Mouse (Mus musculus) hindbrain, embryonic 10.5 days (tissue): ENCODE data around the gene Svep1. TPM values are rescaled to one million over a fixed set of nuclear protein-coding genes. Genes with fewer than 3 reads are reported as not detected.

ENCODE experiments used
- DNase-seq: peaks from one replicate; pipeline ENCODE4 v3.0.0-alpha.2; 2017; ENCODE audit warnings: low spot score
- H3K27ac ChIP-seq: fragments of 300-500 bp; sonication (generic); 2 replicates; pipeline ENCODE4 v1.5.1; 2016; ENCODE audit warnings: mild to moderate bottlenecking, moderate library complexity
- H3K27me3 ChIP-seq: fragments of 300-500 bp; sonication (generic); 2 replicates; pipeline ENCODE4 v1.6.1; 2016; ENCODE audit warnings: mild to moderate bottlenecking; ENCODE audit not compliant: poor library complexity, insufficient read depth, severe bottlenecking
- H3K36me3 ChIP-seq: fragments of 300-500 bp; sonication (generic); 2 replicates; pipeline ENCODE4 v1.6.1; 2016; ENCODE audit warnings: mild to moderate bottlenecking, moderate library complexity
- H3K4me1 ChIP-seq: fragments of 300-500 bp; sonication (generic); replicated peaks from 2 replicates; pipeline ENCODE4 v1.6.1; 2016; ENCODE audit warnings: mild to moderate bottlenecking
- H3K4me3 ChIP-seq: fragments of 300-500 bp; sonication (generic); 2 replicates; pipeline ENCODE4 v1.5.1; 2016; ENCODE audit warnings: mild to moderate bottlenecking, moderate library complexity
- H3K9me3 ChIP-seq: fragments of 300-500 bp; sonication (generic); 2 replicates; pipeline ENCODE4 v1.6.1; 2016; ENCODE audit warnings: mild to moderate bottlenecking, moderate library complexity
- WGBS: fragments of 180-500 bp; shearing (Covaris S2); methylation state at CpG from one replicate; pipeline ENCODE4 v1.1.7; 2016; 5-methylcytosine and 5-hydroxymethylcytosine counted together
- polyA plus RNA-seq: library from polyadenylated mRNA; unstranded; fragments of >200 nt; fragmentation: Nextera tagmentation; extraction: Ambion mirVana; gene quantifications from 2 replicates; pipeline ENCODE4 v1.2.1, GENCODE M21; 2016

The Svep1 gene
- polyA plus RNA-seq, result 2.7 and 3.4 TPM in 2 replicates

- H3K4me1 ChIP-seq, result peaks cover 17% of the 10 kb centered on the region
- H3K27ac ChIP-seq, result peak within 1 kb of the TSS; percentile 77
- peak; percentile 69 for DNase-seq
- WGBS, result under 1% methylated on average over 47 of the region's 47 CpGs
- H3K9me3 ChIP-seq, result no peaks in the 10 kb centered on the region
- H3K36me3 ChIP-seq, result no peaks in the 10 kb centered on the region
- H3K27me3 ChIP-seq, result peaks cover 52% of the 10 kb centered on the region
- peak within 1 kb of the TSS; percentile 62 for H3K4me3 ChIP-seq
Measured at GRCm38 (mm10) chr4:58206115-58206945, at the start of gene Svep1. Svep1 (minus strand) TSS chr4:58206859.

GRCm38 (mm10) chr4:58253410-58253809, 46.8 kb upstream of the Svep1 start:
- 43% methylated on average over 5 of the region's 5 CpGs for WGBS
- Histone ChIP-seq H3K36me3 (no peaks in the 10 kb centered on the region), H3K27me3 (no peaks in the 10 kb centered on the region), H3K27ac (no peak overlapping the region), H3K4me1 (no peaks in the 10 kb centered on the region), H3K9me3 (no peaks in the 10 kb centered on the region), H3K4me3 (no peak overlapping the region)
- DNase-seq, result no peak

- Histone ChIP-seq H3K4me3 (no peak overlapping the region), H3K9me3 (no peaks in the 10 kb centered on the region), H3K27me3 (no peaks in the 10 kb centered on the region), H3K4me1 (no peaks in the 10 kb centered on the region), H3K36me3 (no peaks in the 10 kb centered on the region), H3K27ac (no peak overlapping the region)
- DNase-seq, result no peak
- WGBS, result 90% methylated on average over 3 of the region's 3 CpGs
Measured at GRCm38 (mm10) chr4:58252381-58252780, 45.7 kb upstream of the Svep1 start.

- H3K36me3 ChIP-seq, result no peaks in the 10 kb centered on the region
- H3K27me3 ChIP-seq, result no peaks in the 10 kb centered on the region
- DNase-seq, result no peak
- 93% methylated on average over 1 of the region's 1 CpGs for WGBS
- no peak overlapping the region for H3K4me3 ChIP-seq
- H3K4me1 ChIP-seq, result no peaks in the 10 kb centered on the region
- H3K9me3 ChIP-seq, result no peaks in the 10 kb centered on the region
- no peak overlapping the region for H3K27ac ChIP-seq
Measured at GRCm38 (mm10) chr4:58245544-58245943, 38.9 kb upstream of the Svep1 start.

GRCm38 (mm10) chr4:58240416-58240815, 33.8 kb upstream of the Svep1 start:
- no peak overlapping the region for H3K27ac ChIP-seq
- H3K4me3 ChIP-seq, result no peak overlapping the region
- no peaks in the 10 kb centered on the region for H3K27me3 ChIP-seq
- H3K36me3 ChIP-seq, result no peaks in the 10 kb centered on the region
- WGBS, result 84% methylated on average over 7 of the region's 7 CpGs
- no peaks in the 10 kb centered on the region for H3K9me3 ChIP-seq
- H3K4me1 ChIP-seq, result no peaks in the 10 kb centered on the region
- DNase-seq, result no peak

GRCm38 (mm10) chr4:58235828-58236227, 29.2 kb upstream of the Svep1 start:
- Histone ChIP-seq H3K27ac (no peak overlapping the region), H3K36me3 (no peaks in the 10 kb centered on the region), H3K4me3 (no peak overlapping the region), H3K27me3 (no peaks in the 10 kb centered on the region), H3K9me3 (no peaks in the 10 kb centered on the region), H3K4me1 (no peaks in the 10 kb centered on the region)
- 56% methylated on average over 6 of the region's 6 CpGs for WGBS
- no peak for DNase-seq

GRCm38 (mm10) chr4:58223499-58223898, 16.8 kb upstream of the Svep1 start:
- DNase-seq, result no peak

GRCm38 (mm10) chr4:58211374-58211773, 4.7 kb upstream of the Svep1 start:
- 84% methylated on average over 6 of the region's 6 CpGs for WGBS
- H3K4me1 ChIP-seq, result peaks cover 8% of the 10 kb centered on the region
- no peak for DNase-seq
- H3K4me3 ChIP-seq, result no peak overlapping the region
- peaks cover 24% of the 10 kb centered on the region for H3K27me3 ChIP-seq
- no peaks in the 10 kb centered on the region for H3K9me3 ChIP-seq
- no peak overlapping the region for H3K27ac ChIP-seq
- no peaks in the 10 kb centered on the region for H3K36me3 ChIP-seq

More at GRCm38 (mm10) chr4:58223499-58223898, 16.8 kb upstream of the Svep1 start:
- Histone ChIP-seq H3K4me3 (no peak overlapping the region), H3K27me3 (no peaks in the 10 kb centered on the region), H3K4me1 (no peaks in the 10 kb centered on the region), H3K9me3 (no peaks in the 10 kb centered on the region), H3K36me3 (no peaks in the 10 kb centered on the region), H3K27ac (no peak overlapping the region)
- 92% methylated on average over 2 of the region's 2 CpGs for WGBS

- Histone ChIP-seq H3K4me3 (no peak overlapping the region), H3K36me3 (no peaks in the 10 kb centered on the region), H3K27me3 (peaks cover 31% of the 10 kb centered on the region), H3K27ac (no peak overlapping the region), H3K4me1 (peaks cover 15% of the 10 kb centered on the region), H3K9me3 (no peaks in the 10 kb centered on the region)
- 62% methylated on average over 5 of the region's 5 CpGs for WGBS
- DNase-seq, result no peak
Measured at GRCm38 (mm10) chr4:58210557-58211090, 4.0 kb upstream of the Svep1 start.

- H3K27ac ChIP-seq, result peak overlapping the region; percentile 77
- no peaks in the 10 kb centered on the region for H3K36me3 ChIP-seq
- no peaks in the 10 kb centered on the region for H3K9me3 ChIP-seq
- peak overlapping the region; percentile 62 for H3K4me3 ChIP-seq
- no peak for DNase-seq
- H3K27me3 ChIP-seq, result peaks cover 52% of the 10 kb centered on the region
- H3K4me1 ChIP-seq, result peaks cover 17% of the 10 kb centered on the region
- under 1% methylated on average over 31 of the region's 31 CpGs for WGBS
Measured at GRCm38 (mm10) chr4:58205750-58206114, 927 bp downstream of the Svep1 start.

GRCm38 (mm10) chr4:58201703-58202102, 5.0 kb downstream of the Svep1 start:
- no peaks in the 10 kb centered on the region for H3K36me3 ChIP-seq
- H3K27me3 ChIP-seq, result peaks cover 31% of the 10 kb centered on the region
- H3K4me3 ChIP-seq, result no peak overlapping the region
- no peak overlapping the region for H3K27ac ChIP-seq
- no peaks in the 10 kb centered on the region for H3K9me3 ChIP-seq
- 92% methylated on average over 2 of the region's 2 CpGs for WGBS
- DNase-seq, result no peak
- H3K4me1 ChIP-seq, result peaks cover 13% of the 10 kb centered on the region

GRCm38 (mm10) chr4:58200826-58201225, 5.8 kb downstream of the Svep1 start:
- peaks cover 4% of the 10 kb centered on the region for H3K4me1 ChIP-seq
- H3K4me3 ChIP-seq, result no peak overlapping the region
- DNase-seq, result no peak
- H3K27ac ChIP-seq, result no peak overlapping the region
- H3K27me3 ChIP-seq, result peaks cover 22% of the 10 kb centered on the region
- H3K9me3 ChIP-seq, result no peaks in the 10 kb centered on the region
- no peaks in the 10 kb centered on the region for H3K36me3 ChIP-seq
- WGBS, result 64% methylated on average over 4 of the region's 4 CpGs

GRCm38 (mm10) chr4:58197230-58197629, 9.4 kb downstream of the Svep1 start:
- Histone ChIP-seq H3K4me3 (no peak overlapping the region), H3K27ac (no peak overlapping the region), H3K36me3 (no peaks in the 10 kb centered on the region), H3K27me3 (no peaks in the 10 kb centered on the region), H3K9me3 (0 out of 2 replicates have a peak, but pooled peaks cover 3% of the 10 kb centered on the region), H3K4me1 (no peaks in the 10 kb centered on the region)
- no peak for DNase-seq
- whole genome bisulfite sequencing, result 85% methylated on average over 4 of the region's 4 CpGs
